Mouse (Mus musculus): ENCODE measurements around the gene Plekho1.

Gene Plekho1

GRCm38 (mm10) chr3:96001560-96001959 is 5.8 kb upstream of the Plekho1 start:
- no peak for DNase-seq

- peak; percentile 42 for DNase-seq
Measured at GRCm38 (mm10) chr3:96000921-96001501, 5.2 kb upstream of the Plekho1 start.

GRCm38 (mm10) chr3:96000080-96000632 is 4.4 kb upstream of the Plekho1 start:
- DNase-seq, result peak; percentile 50

GRCm38 (mm10) chr3:95999308-96000079 is 3.7 kb upstream of the Plekho1 start:
- DNase-seq, result no peak

- peak; percentile 71 for DNase-seq
Measured at GRCm38 (mm10) chr3:95997203-95997721, 1.5 kb upstream of the Plekho1 start.

- DNase-seq, result no peak
Measured at GRCm38 (mm10) chr3:95996451-95997073, 761 bp upstream of the Plekho1 start.

- DNase-seq, result peak; percentile 75
Measured at GRCm38 (mm10) chr3:95994975-95995801, 613 bp downstream of the Plekho1 start.

- DNase-seq, result peak; percentile 54
Measured at GRCm38 (mm10) chr3:95994381-95994846, 1.4 kb downstream of the Plekho1 start.

GRCm38 (mm10) chr3:95993881-95994280 is 1.9 kb downstream of the Plekho1 start:
- DNase-seq, result peak; percentile 85

- DNase-seq, result peak; percentile 40
Measured at GRCm38 (mm10) chr3:95992990-95993603, 2.7 kb downstream of the Plekho1 start.

- DNase-seq, result no peak
Measured at GRCm38 (mm10) chr3:95990413-95990941, 5.3 kb downstream of the Plekho1 start.

GRCm38 (mm10) chr3:95988969-95989368 is 6.8 kb downstream of the Plekho1 start:
- DNase-seq, result peak; percentile 86

- DNase-seq, result no peak
Measured at GRCm38 (mm10) chr3:95988138-95988537, 7.7 kb downstream of the Plekho1 start.

- no peak for DNase-seq
Measured at GRCm38 (mm10) chr3:95987386-95988110, 8.3 kb downstream of the Plekho1 start.

GRCm38 (mm10) chr3:95986984-95987383 is 8.8 kb downstream of the Plekho1 start:
- peak; percentile 46 for DNase-seq

- peak; percentile 48 for DNase-seq
Measured at GRCm38 (mm10) chr3:95986001-95986622, 9.7 kb downstream of the Plekho1 start.

GRCm38 (mm10) chr3:95985209-95986000 is 10.4 kb downstream of the Plekho1 start:
- DNase-seq, result peak; percentile 84

GRCm38 (mm10) chr3:95982129-95982528 is 13.7 kb downstream of the Plekho1 start:
- no peak for DNase-seq

GRCm38 (mm10) chr3:95980276-95980970 is 15.4 kb downstream of the Plekho1 start:
- no peak for DNase-seq
